Mouse (Mus musculus): Measurements from ENCODE around the gene Rraga. TPM values are rescaled to one million over a fixed set of nuclear protein-coding genes. Genes with fewer than 3 reads are reported as not detected.

Rraga gene
- 10 to 100 TPM in 1 of 2 experiments, 1 to 10 TPM in 1; 6.9 to 70.1 TPM for polyA plus RNA-seq (2012; fragmentation: generic; extraction: Trizol)

GRCm38 (mm10) chr4:86575283-86575983 is at the start of gene Rraga:
Gene Rraga, plus strand, starts transcription at chr4:86575668.

GRCm38 (mm10) chr4:86558228-86558627 is 17.2 kb upstream of the Rraga start, which contains the start of gene Saxo1:
Gene Saxo1, minus strand, starts transcription at chr4:86558328.

GRCm38 (mm10) chr4:86611524-86612288 is 36.2 kb downstream of the Rraga start, which contains the start of gene Haus6:
Gene Haus6, minus strand, starts transcription at chr4:86612055.

Other genes starting within 250 kb of the Rraga start
- not detected for gene Saxo1, start 17.3 kb upstream of the Rraga start, polyA plus RNA-seq (2012; fragmentation: generic; extraction: Trizol)
- gene Haus6, start 36.4 kb downstream of the Rraga start, polyA plus RNA-seq (2012; fragmentation: generic; extraction: Trizol) = 1 to 10 TPM in 1 of 2 experiments, under 1 TPM in 1; 0.39 to 2.5 TPM
- 100 to 1,000 TPM; 196 to 202 TPM for gene Plin2, start 94.4 kb downstream of the Rraga start, polyA plus RNA-seq (2012; fragmentation: generic; extraction: Trizol)
- gene Dennd4c, start 172.9 kb downstream of the Rraga start, polyA plus RNA-seq (2012; fragmentation: generic; extraction: Trizol) = 1 to 10 TPM in 1 of 2 experiments, under 1 TPM in 1; 0.18 to 2.6 TPM